Mouse (Mus musculus): Measurements from ENCODE around the gene Olfr699.
"Not testable (repeated sequence)": the region's sequence is repeated elsewhere in the genome, so short reads cannot be mapped to it uniquely, and the experiment has no call there.

The Olfr699 gene

GRCm38 (mm10) chr7:106793098-106793497 is at the start of gene Olfr699:
Gene Olfr699, minus strand, starts transcription at chr7:106793198.
- no peak for DNase-seq (ENCODE audit: inconsistent ontology term)

- no peak for DNase-seq (ENCODE audit: inconsistent ontology term)
Observed at GRCm38 (mm10) chr7:106833793-106834192, 40.8 kb upstream of the Olfr699 start, which contains the start of gene Olfr702. Gene Olfr702, minus strand, starts transcription at chr7:106833893.

GRCm38 (mm10) chr7:106818414-106818813 is 25.4 kb upstream of the Olfr699 start:
- no peak for DNase-seq (ENCODE audit: inconsistent ontology term)

GRCm38 (mm10) chr7:106815775-106816174 is 22.8 kb upstream of the Olfr699 start:
- DNase-seq (ENCODE audit: inconsistent ontology term), result peak; percentile 2

- no peak for DNase-seq (ENCODE audit: inconsistent ontology term)
Observed at GRCm38 (mm10) chr7:106813829-106814228, 20.8 kb upstream of the Olfr699 start, which contains the start of gene Olfr701. Gene Olfr701, plus strand, starts transcription at chr7:106814129.

GRCm38 (mm10) chr7:106808734-106809133 is 15.7 kb upstream of the Olfr699 start, which contains the start of gene Olfr700:
Gene Olfr700, minus strand, starts transcription at chr7:106808834.
- DNase-seq (ENCODE audit: inconsistent ontology term), result no peak

GRCm38 (mm10) chr7:106788330-106788729 is 4.7 kb downstream of the Olfr699 start:
- DNase-seq (ENCODE audit: inconsistent ontology term), result no peak

GRCm38 (mm10) chr7:106761008-106761407 is 32.0 kb downstream of the Olfr699 start:
- DNase-seq (ENCODE audit: inconsistent ontology term), result not testable (repeated sequence)

GRCm38 (mm10) chr7:106758800-106759199 is 34.2 kb downstream of the Olfr699 start:
- DNase-seq (ENCODE audit: inconsistent ontology term), result no peak

- DNase-seq (ENCODE audit: inconsistent ontology term), result no peak
Observed at GRCm38 (mm10) chr7:106755297-106755696, 37.7 kb downstream of the Olfr699 start, which contains the start of gene Olfr698. Gene Olfr698, minus strand, starts transcription at chr7:106755397.

GRCm38 (mm10) chr7:106745811-106746210 is 47.2 kb downstream of the Olfr699 start:
- no peak for DNase-seq (ENCODE audit: inconsistent ontology term)

- no peak for DNase-seq (ENCODE audit: inconsistent ontology term)
Observed at GRCm38 (mm10) chr7:106742343-106742742, 50.7 kb downstream of the Olfr699 start, which contains the start of gene Olfr697. Gene Olfr697, minus strand, starts transcription at chr7:106742443.
